Mouse (Mus musculus) kidney, embryonic 16.5 days (tissue): ENCODE results near the gene Tinf2. TPM values are rescaled to one million over a fixed set of nuclear protein-coding genes. Genes with fewer than 3 reads are reported as not detected.

Experiments used
- ATAC-seq: fragments of 200-750 bp; cut with Nextera tagmentation; 2 replicates; pipeline ENCODE4 v1.8.0; 2017; ENCODE audit warnings: moderate TSS enrichment; ENCODE audit not compliant: low FRiP score, low TSS enrichment
- H3K27ac ChIP-seq: fragments of 300-500 bp; sonication (generic); 2 replicates; pipeline ENCODE4 v1.5.1; 2014; ENCODE audit warnings: low read length
- H3K27me3 ChIP-seq: fragments of 300-500 bp; sonication (generic); 2 replicates; pipeline ENCODE4 v1.6.1; 2014; ENCODE audit warnings: low read length, control low read depth, mixed read lengths; ENCODE audit not compliant: insufficient read depth
- H3K36me3 ChIP-seq: fragments of 300-500 bp; sonication (generic); 2 replicates; pipeline ENCODE4 v1.6.1; 2014; ENCODE audit warnings: low read length, control low read depth, mixed read lengths; ENCODE audit not compliant: insufficient read depth
- H3K4me1 ChIP-seq: fragments of 300-500 bp; sonication (generic); 2 replicates; pipeline ENCODE4 v1.6.1; 2014; ENCODE audit warnings: low read length, control low read depth, mixed read lengths; ENCODE audit not compliant: insufficient read depth
- H3K4me2 ChIP-seq: fragments of 300-500 bp; sonication (generic); replicated peaks from 2 replicates; pipeline ENCODE4 v1.6.1; 2014; ENCODE audit warnings: low read depth, low read length
- H3K4me3 ChIP-seq: fragments of 300-500 bp; sonication (generic); 2 replicates; pipeline ENCODE4 v1.5.1; 2014; ENCODE audit warnings: mild to moderate bottlenecking, low read length
- H3K9ac ChIP-seq: fragments of 300-500 bp; sonication (generic); replicated peaks from 2 replicates; pipeline ENCODE4 v1.6.1; 2014; ENCODE audit warnings: low read length
- H3K9me3 ChIP-seq: fragments of 300-500 bp; sonication (generic); 2 replicates; pipeline ENCODE4 v1.6.1; 2016; ENCODE audit warnings: low read length, control low read depth
- WGBS: fragments of 180-500 bp; shearing (Covaris S2); extraction: QIAGEN DNeasy Blood & Tissue Kit; methylation state at CpG from one replicate; pipeline ENCODE4 v1.1.7; 2014; 5-methylcytosine and 5-hydroxymethylcytosine counted together
- polyA plus RNA-seq: library from polyadenylated mRNA; unstranded; fragments of >200 nt; fragmentation: Nextera tagmentation; extraction: Ambion mirVana; gene quantifications from 2 replicates; pipeline ENCODE4 v1.2.1, GENCODE M21; 2015

Tinf2 gene
- polyA plus RNA-seq, 1 experiment from 2014 or later = 43.9 TPM

- peak within 1 kb of the TSS; percentile 95 for H3K27ac ChIP-seq
- no peaks in the 10 kb centered on the region for H3K9me3 ChIP-seq
- H3K27me3 ChIP-seq = no peaks in the 10 kb centered on the region
- WGBS = under 1% methylated on average over 86 of the region's 89 CpGs
- ATAC-seq = peak; percentile 87
- peaks cover 29% of the 10 kb centered on the region for H3K36me3 ChIP-seq
- peak within 1 kb of the TSS; percentile 99 for H3K4me3 ChIP-seq
- peak within 1 kb of the TSS; percentile 88 for H3K4me2 ChIP-seq
- peak within 1 kb of the TSS; percentile 92 for H3K9ac ChIP-seq
- H3K4me1 ChIP-seq = peaks cover 21% of the 10 kb centered on the region
Measured at GRCm38 (mm10) chr14:55643060-55643907, 38.3 kb downstream of the Tinf2 start, which contains the start of gene Tm9sf1. Tm9sf1 (minus strand) TSS chr14:55643806.

- peaks cover 21% of the 10 kb centered on the region for H3K4me1 ChIP-seq
- peak overlapping the region; percentile 88 for H3K4me2 ChIP-seq
- no peaks in the 10 kb centered on the region for H3K9me3 ChIP-seq
- 22% methylated on average over 8 of the region's 8 CpGs for WGBS
- peak overlapping the region; percentile 95 for H3K27ac ChIP-seq
- peak overlapping the region; percentile 99 for H3K4me3 ChIP-seq
- peak overlapping the region; percentile 92 for H3K9ac ChIP-seq
- no peaks in the 10 kb centered on the region for H3K27me3 ChIP-seq
- peaks cover 35% of the 10 kb centered on the region for H3K36me3 ChIP-seq
- peak; percentile 36 for ATAC-seq
Measured at GRCm38 (mm10) chr14:55642679-55643059, 39.0 kb downstream of the Tinf2 start.

DNA sequence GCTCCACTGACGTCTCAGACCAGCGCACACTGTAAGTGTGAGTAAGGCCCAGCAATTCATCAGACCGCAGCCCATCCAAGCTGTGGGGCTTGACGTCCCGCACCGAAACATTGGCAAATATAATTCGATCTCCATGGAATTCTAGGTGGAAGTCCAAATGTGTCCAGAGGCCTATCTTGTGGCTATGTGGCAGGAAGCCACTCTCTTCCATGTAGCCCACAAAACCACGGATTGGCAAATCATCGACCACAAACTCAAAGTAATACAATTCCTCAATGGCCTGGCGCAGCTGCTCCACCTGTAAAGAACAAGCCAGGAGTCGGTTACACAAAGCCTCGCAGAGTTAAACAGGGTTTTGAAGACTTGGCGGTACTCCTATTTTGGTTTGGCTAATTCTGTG, 40.3 kb downstream of the Tinf2 start:
- no peaks in the 10 kb centered on the region for H3K9me3 ChIP-seq
- ATAC-seq = no peak
- H3K36me3 ChIP-seq = peaks cover 36% of the 10 kb centered on the region
- H3K4me1 ChIP-seq = peaks cover 21% of the 10 kb centered on the region
- H3K9ac ChIP-seq = no peak overlapping the region
- H3K27ac ChIP-seq = no peak overlapping the region
- H3K4me2 ChIP-seq = no peak overlapping the region
- no peak overlapping the region for H3K4me3 ChIP-seq
- WGBS = 95% methylated on average over 13 of the region's 13 CpGs
- no peaks in the 10 kb centered on the region for H3K27me3 ChIP-seq

- no peak overlapping the region for H3K4me2 ChIP-seq
- H3K4me1 ChIP-seq = peaks cover 21% of the 10 kb centered on the region
- 95% methylated on average over 14 of the region's 14 CpGs for WGBS
- no peaks in the 10 kb centered on the region for H3K27me3 ChIP-seq
- no peak overlapping the region for H3K27ac ChIP-seq
- no peak overlapping the region for H3K9ac ChIP-seq
- no peak overlapping the region for H3K4me3 ChIP-seq
- no peak for ATAC-seq
- H3K9me3 ChIP-seq = no peaks in the 10 kb centered on the region
- H3K36me3 ChIP-seq = peaks cover 36% of the 10 kb centered on the region
Measured at GRCm38 (mm10) chr14:55640816-55641215, 40.8 kb downstream of the Tinf2 start.

- H3K4me2 ChIP-seq = no peak within 1 kb of the TSS
- no peak within 1 kb of the TSS for H3K4me3 ChIP-seq
- H3K4me1 ChIP-seq = peaks cover 16% of the 10 kb centered on the region
- ATAC-seq = no peak
- H3K27ac ChIP-seq = no peak within 1 kb of the TSS
- H3K27me3 ChIP-seq = no peaks in the 10 kb centered on the region
- 91% methylated on average over 9 of the region's 9 CpGs for WGBS
- H3K36me3 ChIP-seq = peaks cover 44% of the 10 kb centered on the region
- H3K9ac ChIP-seq = no peak within 1 kb of the TSS
- no peaks in the 10 kb centered on the region for H3K9me3 ChIP-seq
Measured at GRCm38 (mm10) chr14:55637795-55638194, 43.8 kb downstream of the Tinf2 start, which contains the start of gene Gm49378. Gm49378 (minus strand) TSS chr14:55637895.

- Histone ChIP-seq H3K27me3 (no peaks in the 10 kb centered on the region), H3K4me3 (peak within 1 kb of the TSS; percentile 76), H3K9ac (peak within 1 kb of the TSS; percentile 83), H3K27ac (peak within 1 kb of the TSS; percentile 72; the same call in 1 of the 2 replicates), H3K36me3 (peaks cover 57% of the 10 kb centered on the region), H3K9me3 (no peaks in the 10 kb centered on the region), H3K4me2 (peak within 1 kb of the TSS; percentile 86), H3K4me1 (peaks cover 9% of the 10 kb centered on the region)
- WGBS = 1% methylated on average over 33 of the region's 33 CpGs
- peak; percentile 87 for ATAC-seq
Measured at GRCm38 (mm10) chr14:55635523-55636007, 46.1 kb downstream of the Tinf2 start, which contains the start of gene Ipo4. Ipo4 (minus strand) TSS chr14:55635957.

GRCm38 (mm10) chr14:55634874-55635522, 46.6 kb downstream of the Tinf2 start:
- H3K4me1 ChIP-seq = peaks cover 9% of the 10 kb centered on the region
- peak overlapping the region; percentile 86 for H3K4me2 ChIP-seq
- H3K4me3 ChIP-seq = peak overlapping the region; percentile 76
- WGBS = 2% methylated on average over 23 of the region's 23 CpGs
- no peaks in the 10 kb centered on the region for H3K27me3 ChIP-seq
- H3K27ac ChIP-seq = peak overlapping the region; percentile 72; the same call in 1 of the 2 replicates
- peaks cover 57% of the 10 kb centered on the region for H3K36me3 ChIP-seq
- ATAC-seq = peak; percentile 60
- H3K9me3 ChIP-seq = no peaks in the 10 kb centered on the region
- H3K9ac ChIP-seq = peak overlapping the region; percentile 83

- H3K9me3 ChIP-seq = no peaks in the 10 kb centered on the region
- H3K4me3 ChIP-seq = no peak overlapping the region
- H3K36me3 ChIP-seq = peaks cover 88% of the 10 kb centered on the region
- H3K27ac ChIP-seq = no peak overlapping the region
- no peak overlapping the region for H3K4me2 ChIP-seq
- no peak overlapping the region for H3K9ac ChIP-seq
- WGBS = 60% methylated on average over 5 of the region's 5 CpGs
- peaks cover 1% of the 10 kb centered on the region for H3K4me1 ChIP-seq
- no peak for ATAC-seq
- H3K27me3 ChIP-seq = no peaks in the 10 kb centered on the region
Measured at GRCm38 (mm10) chr14:55629312-55629711, 52.3 kb downstream of the Tinf2 start.

GRCm38 (mm10) chr14:55628077-55628827, 53.4 kb downstream of the Tinf2 start:
- Histone ChIP-seq H3K27me3 (no peaks in the 10 kb centered on the region), H3K27ac (no peak overlapping the region), H3K4me3 (no peak overlapping the region), H3K9me3 (no peaks in the 10 kb centered on the region), H3K9ac (no peak overlapping the region), H3K36me3 (peaks cover 93% of the 10 kb centered on the region), H3K4me2 (no peak overlapping the region), H3K4me1 (no peaks in the 10 kb centered on the region)
- no peak for ATAC-seq
- 76% methylated on average over 27 of the region's 27 CpGs for WGBS
